Mouse (Mus musculus) cerebral cortex, adult 2 months (tissue): Measurements from ENCODE around the gene Ccdc84.

Experiments
- WGBS: fragments of 180-500 bp; shearing (Covaris S2); methylation state at CpG from one replicate; pipeline ENCODE4 v1.1.7; 2018; 5-methylcytosine and 5-hydroxymethylcytosine counted together

The Ccdc84 gene

GRCm38 (mm10) chr9:44407752-44408097 lies 10.6 kb downstream of the Ccdc84 start:
- 2% methylated on average over 24 of the region's 24 CpGs for WGBS

DNA sequence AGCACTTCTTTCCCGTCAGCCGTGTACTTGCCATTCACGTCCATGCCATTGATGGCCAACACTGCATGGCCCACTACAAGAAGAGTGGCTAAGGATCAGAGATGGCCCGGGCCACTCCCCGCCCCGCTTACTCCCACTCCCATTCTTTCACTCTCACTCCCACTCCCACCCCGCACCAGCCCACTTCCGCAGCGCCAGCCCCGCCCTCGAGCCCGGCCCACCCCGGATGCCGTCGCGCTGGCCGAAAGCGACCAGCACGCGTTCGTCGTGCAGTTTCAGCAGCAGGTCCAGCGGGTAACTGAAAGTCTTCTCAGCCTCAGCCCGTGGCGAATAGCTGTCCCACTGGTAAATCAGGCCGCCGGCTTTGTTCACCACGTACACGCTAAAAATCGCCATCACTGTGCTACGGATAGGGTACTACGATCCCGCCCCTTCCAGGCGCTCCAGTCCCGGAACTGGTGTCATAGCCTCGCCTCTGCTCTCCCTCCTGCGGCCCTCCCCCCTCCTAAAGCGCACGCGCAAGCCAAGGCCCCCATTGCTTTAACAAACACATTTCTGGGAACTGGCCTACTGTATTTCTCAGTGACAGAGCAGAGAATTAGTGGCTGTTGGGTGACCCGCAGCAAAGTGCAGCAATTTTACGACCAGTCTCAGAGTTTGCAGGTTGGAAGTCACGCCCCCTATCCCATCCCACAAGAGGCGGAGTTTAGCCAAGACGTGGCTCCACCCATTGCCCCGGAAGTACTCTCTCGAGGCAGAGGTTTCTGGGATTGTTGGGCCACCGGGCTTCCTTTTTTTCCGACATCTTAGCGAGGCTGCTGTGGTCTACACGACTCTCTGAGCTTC lies 11.2 kb downstream of the Ccdc84 start, which contains the start of the genes Rps25 and Trappc4:
TSS of gene Rps25 (plus strand) at position 234 of the 846 bp plus-strand sequence.
TSS of gene Trappc4 (minus strand) at position 695 of the 846 bp plus-strand sequence.
- under 1% methylated on average over 51 of the region's 51 CpGs for WGBS

DNA sequence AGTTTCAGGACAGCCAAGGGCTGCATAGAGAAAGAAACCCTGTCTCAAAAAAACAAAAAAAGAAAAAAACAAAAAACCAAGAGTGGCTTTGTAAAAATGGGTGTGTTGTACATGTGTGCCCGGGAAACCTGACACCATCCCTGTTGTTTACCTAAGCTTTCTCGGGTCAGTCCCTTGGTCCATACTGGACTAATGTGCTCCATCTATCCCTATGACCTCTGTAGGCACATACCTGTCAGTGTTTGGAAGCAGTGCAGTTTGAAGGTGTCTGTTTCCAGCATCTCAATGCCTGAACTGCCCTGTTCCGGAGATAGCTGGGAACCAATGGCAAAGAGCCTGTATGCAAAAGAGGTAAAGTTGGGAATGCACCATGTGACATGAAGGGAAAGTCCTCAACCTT lies 13.4 kb downstream of the Ccdc84 start:
- WGBS = 79% methylated on average over 3 of the region's 3 CpGs

DNA sequence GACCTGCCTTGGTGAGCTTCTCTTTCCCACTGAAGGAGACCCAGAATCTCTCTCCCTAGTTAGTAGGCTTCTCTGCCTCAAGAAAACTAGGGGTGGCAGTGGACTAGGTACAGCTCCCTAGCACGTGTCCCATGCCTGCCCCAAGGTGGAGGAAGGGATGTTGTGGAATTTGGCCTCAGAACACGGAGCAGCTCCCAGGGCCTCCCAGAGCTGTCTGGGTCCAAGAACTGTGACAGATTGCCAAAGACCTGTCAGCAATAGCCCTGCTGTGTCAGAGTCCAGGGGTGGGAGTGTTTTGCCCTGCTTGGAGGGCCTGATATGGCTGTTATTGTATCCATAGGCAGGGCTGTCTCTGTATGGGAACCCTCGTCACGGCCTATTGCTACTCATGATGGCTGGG lies 17.3 kb downstream of the Ccdc84 start:
- WGBS = 77% methylated on average over 4 of the region's 4 CpGs

DNA sequence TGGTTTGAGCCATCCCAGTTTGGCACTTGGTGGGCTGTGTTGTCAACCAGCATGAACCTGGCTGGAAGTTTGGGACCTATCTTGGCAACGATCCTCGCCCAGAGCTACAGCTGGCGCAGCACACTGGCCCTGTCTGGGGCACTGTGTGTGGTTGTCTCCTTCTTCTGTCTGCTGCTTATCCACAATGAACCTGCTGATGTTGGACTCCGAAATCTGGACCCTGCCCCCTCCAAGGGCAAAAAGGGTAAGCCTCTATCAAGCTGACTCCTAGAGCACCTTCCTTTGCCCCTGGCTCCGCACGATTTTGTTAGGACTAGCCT lies 18.6 kb downstream of the Ccdc84 start:
- 72% methylated on average over 6 of the region's 6 CpGs for WGBS

GRCm38 (mm10) chr9:44399114-44399794 lies 19.1 kb downstream of the Ccdc84 start:
- WGBS = 63% methylated on average over 13 of the region's 13 CpGs

- WGBS = 55% methylated on average over 9 of the region's 9 CpGs
These were observed 19.8 kb downstream of the Ccdc84 start for GRCm38 (mm10) chr9:44398551-44398950.

GRCm38 (mm10) chr9:44398087-44398486 lies 20.3 kb downstream of the Ccdc84 start:
- WGBS = 15% methylated on average over 4 of the region's 4 CpGs

DNA sequence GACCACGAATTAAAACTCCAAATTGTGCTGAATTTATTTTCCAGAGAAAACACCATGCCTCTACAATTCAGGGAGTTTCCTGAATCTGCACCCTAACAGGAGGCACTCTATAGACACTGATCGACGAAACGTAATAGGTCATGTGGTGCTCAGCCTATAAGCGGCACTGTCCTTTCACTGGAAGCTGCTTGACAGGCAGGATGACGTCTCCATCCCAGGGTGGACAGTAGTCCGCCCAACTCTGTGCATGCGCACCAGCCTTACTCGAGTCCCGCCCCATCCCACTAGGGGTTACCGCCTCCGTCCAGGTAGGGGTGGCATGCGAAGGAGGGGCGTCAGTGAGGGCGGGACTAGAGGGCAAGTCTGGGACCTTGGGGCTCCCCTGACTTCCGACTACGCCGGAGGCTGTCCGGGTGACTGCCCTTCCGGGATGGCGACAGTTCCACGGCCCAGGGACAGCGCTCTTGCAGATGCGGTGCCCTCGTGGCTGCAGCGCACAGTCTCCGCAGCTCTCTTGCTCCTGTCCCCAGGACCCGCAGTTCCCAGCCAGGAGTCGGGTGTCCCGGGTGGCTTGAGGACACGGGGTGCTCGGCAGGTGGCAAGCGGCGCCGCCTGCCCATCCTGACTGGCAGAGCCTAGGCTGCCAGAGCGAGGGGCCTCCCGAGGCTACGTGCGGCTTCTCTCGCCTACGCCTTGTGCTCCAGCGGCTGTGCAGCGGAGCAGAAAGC lies 21.5 kb downstream of the Ccdc84 start, which contains the start of gene Slc37a4:
TSS of gene Slc37a4 (plus strand) at position 169 of the 728 bp plus-strand sequence.
- under 1% methylated on average over 43 of the region's 43 CpGs for WGBS

- WGBS = 16% methylated on average over 4 of the region's 4 CpGs
These were observed 26.9 kb downstream of the Ccdc84 start for GRCm38 (mm10) chr9:44391466-44391865.

DNA sequence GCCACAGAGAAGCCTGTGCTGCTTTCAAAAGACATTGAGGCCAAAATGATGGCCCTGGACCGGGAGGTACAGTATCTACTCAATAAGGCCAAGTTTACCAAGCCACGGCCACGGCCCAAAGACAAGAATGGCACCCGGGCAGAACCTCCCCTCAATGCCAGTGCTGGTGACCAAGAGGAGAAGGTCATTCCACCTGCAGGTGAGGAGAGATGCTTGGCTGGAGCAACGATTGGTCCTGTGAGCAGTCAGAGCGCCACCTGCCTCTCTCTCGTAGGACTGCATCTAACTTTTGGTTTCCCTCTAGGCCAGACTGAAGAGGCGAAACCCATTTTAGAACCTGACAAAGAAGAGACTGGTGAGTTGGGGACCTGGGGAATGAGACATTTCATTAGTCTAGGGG lies 29.1 kb downstream of the Ccdc84 start:
- WGBS = 57% methylated on average over 8 of the region's 8 CpGs

GRCm38 (mm10) chr9:44387221-44387620 lies 31.1 kb downstream of the Ccdc84 start:
- 54% methylated on average over 3 of the region's 3 CpGs for WGBS

GRCm38 (mm10) chr9:44384596-44384995 lies 33.8 kb downstream of the Ccdc84 start:
- 90% methylated on average over 13 of the region's 13 CpGs for WGBS

- 4% methylated on average over 15 of the region's 15 CpGs for WGBS
These were observed 38.5 kb downstream of the Ccdc84 start for GRCm38 (mm10) chr9:44379862-44380261.

GRCm38 (mm10) chr9:44379054-44379834 lies 39.1 kb downstream of the Ccdc84 start, which contains the start of gene Hyou1:
Gene Hyou1, plus strand, starts transcription at chr9:44379490.
- whole genome bisulfite sequencing = under 1% methylated on average over 83 of the region's 83 CpGs

DNA sequence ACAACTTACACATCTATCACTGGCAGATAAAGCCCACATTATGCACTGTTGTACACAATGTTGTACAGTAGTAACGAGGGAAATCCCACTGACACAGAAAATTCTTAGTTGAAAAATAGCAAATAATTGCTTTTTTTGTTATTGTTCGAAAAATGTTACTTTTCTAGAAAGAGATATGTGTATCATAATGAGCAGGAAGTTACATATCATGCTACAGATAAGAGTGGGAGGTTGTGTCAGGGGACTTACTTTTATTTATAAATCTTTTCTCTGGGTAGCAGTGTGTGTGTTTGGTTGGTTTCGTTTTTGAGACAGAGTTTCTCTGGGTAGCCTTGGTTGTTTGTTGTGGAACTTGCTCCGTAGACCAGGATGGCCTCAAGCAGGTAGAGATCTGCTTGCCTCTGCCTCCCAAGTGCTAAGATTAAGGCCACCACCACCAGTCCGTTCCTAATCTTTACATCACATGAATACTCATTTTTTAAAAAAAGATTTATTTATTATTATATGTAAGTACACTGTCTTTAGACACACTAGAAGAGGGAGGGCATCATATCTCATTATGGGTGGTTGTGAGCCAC lies 40.1 kb downstream of the Ccdc84 start:
- WGBS = 79% methylated on average over 5 of the region's 5 CpGs

- 76% methylated on average over 2 of the region's 2 CpGs for WGBS
These were observed 41.0 kb downstream of the Ccdc84 start for GRCm38 (mm10) chr9:44377335-44377734.

DNA sequence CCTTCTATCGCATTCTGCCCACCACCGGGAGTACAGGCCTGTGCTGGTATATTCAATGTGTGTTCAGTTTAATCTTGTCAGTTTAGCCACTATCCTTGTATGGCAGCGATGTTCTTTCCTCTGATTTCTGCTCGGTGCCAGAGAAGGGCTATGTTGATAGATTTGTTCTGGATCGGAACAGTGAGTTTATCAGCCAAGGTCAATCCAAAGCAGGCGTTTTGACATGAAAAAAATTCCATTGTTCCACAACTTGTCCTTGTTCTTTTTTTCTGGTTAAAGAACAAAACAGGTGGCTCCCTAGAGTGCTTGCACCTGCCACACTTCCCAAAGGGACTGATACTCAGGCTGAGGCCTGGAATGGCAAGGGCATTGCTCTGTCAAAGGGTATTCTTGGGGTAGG lies 42.2 kb downstream of the Ccdc84 start:
- 90% methylated on average over 6 of the region's 6 CpGs for WGBS

GRCm38 (mm10) chr9:44364480-44364879 lies 53.9 kb downstream of the Ccdc84 start:
- 63% methylated on average over 3 of the region's 3 CpGs for WGBS

DNA sequence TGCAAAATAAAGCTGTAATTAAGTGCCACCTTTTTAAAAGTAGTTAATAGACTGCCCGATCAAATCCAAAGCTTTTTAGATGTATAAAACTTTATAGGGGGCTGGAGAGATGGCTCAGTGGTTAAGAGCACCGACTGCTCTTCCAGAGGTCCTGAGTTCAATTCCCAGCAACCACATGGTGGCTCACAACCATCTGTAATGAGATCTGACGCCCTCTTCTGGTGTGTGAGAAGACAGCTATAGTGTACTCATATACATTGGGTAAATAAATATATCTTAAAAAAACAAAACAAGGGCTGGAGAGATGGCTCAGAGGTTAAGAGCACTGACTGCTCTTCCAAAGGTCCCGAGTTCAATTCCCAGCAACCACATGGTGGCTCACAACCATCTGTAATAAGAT lies 56.4 kb downstream of the Ccdc84 start:
- 34% methylated on average over 4 of the region's 4 CpGs for WGBS
